Mouse (Mus musculus) adrenal gland, postnatal 10 days (tissue): ENCODE measurements at regions not wholly inside any gene's neighbourhood (a gene's known extent, or its start where the extent isn't known, plus 50 kb on each side); places are given as distances from the start of the nearest gene placed in this dataset.

ENCODE experiments used
- DNase-seq: peaks from one replicate; pipeline ENCODE4 v3.0.0; 2021; ENCODE audit warnings: mixed read lengths

- no peak for DNase-seq
These were observed 99.7 kb upstream of the Arid5b start for GRCm38 (mm10) chr10:68378212-68378611.

DNA sequence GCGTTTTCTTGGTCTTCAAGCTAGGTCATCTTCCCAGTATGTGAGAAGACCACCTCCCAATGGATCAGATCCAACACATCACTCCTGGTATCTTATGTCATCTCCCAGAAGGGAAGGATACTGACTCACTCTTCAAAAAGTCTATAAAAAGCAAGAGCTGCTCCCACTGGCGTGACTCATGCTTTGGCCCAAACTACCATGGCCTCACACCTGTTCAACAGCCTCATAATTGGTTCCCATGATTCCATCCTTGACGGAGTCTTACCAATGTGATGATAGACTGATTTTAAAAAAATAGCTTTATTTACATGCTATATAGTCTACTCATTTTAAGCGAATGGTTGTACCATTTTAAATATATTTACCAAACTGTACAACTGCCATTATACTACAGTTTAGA lies 98.9 kb upstream of the Arid5b start:
- DNase-seq = no peak

GRCm38 (mm10) chr10:68373875-68374274 lies 95.3 kb upstream of the Arid5b start:
- DNase-seq = no peak

- no peak for DNase-seq
These were observed 93.2 kb upstream of the Arid5b start for GRCm38 (mm10) chr10:68371785-68372184.

- no peak for DNase-seq
These were observed 92.4 kb upstream of the Arid5b start for GRCm38 (mm10) chr10:68370986-68371385.

GRCm38 (mm10) chr10:68366796-68367195 lies 88.3 kb upstream of the Arid5b start:
- DNase-seq = no peak

GRCm38 (mm10) chr10:68360765-68361483 lies 82.4 kb upstream of the Arid5b start:
- DNase-seq = no peak

- no peak for DNase-seq
These were observed 80.6 kb upstream of the Arid5b start for GRCm38 (mm10) chr10:68359135-68359534.

GRCm38 (mm10) chr10:68356973-68357372 lies 78.4 kb upstream of the Arid5b start:
- DNase-seq = peak; percentile 25

DNA sequence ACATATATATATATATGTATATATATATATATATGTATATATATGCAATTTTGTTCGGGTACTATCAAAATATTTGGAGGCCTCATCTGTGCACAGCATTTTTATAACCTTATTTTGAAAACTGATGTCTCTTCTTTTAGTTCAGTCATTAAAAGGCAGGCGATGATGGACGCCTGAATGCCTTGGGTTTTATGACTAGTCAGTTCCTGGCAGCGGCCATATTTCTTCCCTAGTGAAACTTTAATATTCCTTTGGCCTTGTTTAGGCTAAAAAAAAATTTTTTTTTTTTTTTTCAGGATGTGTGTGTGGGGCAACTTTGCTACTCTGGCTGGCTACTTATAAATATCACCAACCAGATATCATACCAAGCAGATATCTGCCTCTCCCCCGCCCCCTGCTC lies 78.0 kb upstream of the Arid5b start:
- no peak for DNase-seq

DNA sequence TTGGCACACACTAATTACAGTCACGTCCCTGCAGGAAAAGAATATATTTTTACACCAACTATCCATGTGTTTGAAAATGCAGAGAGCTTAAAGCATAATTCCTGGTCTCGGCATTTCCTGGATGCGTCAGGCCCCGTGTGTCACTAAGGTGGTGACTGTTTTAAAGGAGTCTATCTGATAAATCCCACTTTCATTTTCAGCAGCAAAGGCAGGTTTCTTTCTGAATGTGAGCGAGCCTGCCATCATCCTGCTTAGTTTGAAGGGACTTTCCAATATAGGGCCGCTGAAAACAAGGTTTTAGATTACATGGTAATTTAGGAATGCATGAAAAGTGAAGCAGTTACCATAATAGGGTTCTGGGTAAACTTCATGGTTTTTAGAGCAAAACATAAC lies 77.5 kb upstream of the Arid5b start:
- peak; percentile 28 for DNase-seq

DNA sequence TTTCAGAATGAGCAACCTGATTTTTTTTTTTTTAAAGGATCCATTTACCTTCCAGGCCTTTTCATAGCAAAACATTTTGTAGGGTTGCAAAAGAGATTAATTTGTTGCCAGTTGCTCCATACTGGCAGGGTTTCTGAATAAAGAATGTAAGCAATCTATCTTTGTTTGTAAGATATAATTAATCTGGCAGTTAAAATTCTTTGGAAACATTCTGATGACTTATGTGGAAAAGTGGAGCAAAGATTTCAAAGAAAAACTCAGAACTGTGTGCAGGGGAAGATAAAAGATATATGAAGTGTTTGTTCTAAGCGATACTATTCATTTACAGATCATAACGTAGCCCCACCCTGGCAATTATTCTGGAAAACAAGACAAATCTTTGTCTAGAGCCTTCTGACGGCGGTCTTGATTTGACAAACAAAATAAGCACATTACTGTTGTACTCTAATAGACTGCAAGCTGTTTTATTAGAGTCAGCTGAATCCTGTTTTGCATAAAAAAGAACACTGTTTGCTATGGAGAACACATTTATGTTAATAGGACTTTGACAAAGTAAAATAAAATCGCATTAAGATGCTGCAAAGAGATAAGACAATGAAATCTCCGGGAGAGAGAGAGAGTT lies 77.0 kb upstream of the Arid5b start:
- DNase-seq = no peak

GRCm38 (mm10) chr10:68354335-68355231 lies 76.0 kb upstream of the Arid5b start:
- DNase-seq = peak; percentile 73

DNA sequence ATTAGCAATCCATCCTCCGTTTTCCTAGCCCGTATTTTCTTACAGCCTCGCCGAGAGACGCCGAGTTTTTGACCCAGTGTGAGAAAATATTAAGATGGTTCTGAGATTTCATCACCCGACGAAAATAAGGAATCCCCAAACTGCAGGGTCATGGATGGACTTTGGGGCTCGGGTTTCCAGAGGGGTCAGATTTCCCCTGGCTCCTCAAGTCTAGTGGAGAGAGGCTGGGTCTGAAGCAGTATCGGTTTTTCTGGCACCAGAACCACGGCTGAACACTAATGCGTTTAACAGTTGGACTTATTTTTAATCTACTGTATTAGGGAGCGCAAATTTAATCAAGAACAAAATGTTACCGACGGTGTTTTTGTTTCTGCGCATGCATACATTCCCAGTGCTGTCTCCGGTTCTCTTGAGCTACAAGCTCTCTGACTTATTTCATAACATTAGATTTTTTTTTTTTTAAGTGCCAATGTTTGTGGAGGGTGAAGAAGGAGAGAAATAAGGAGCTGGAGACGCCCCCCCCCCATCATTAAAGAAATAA lies 75.2 kb upstream of the Arid5b start:
- peak; percentile 26 for DNase-seq

GRCm38 (mm10) chr10:68351841-68352555 lies 73.5 kb upstream of the Arid5b start:
- no peak for DNase-seq

- DNase-seq = no peak
These were observed 72.9 kb upstream of the Arid5b start for GRCm38 (mm10) chr10:68351441-68351840.

- no peak for DNase-seq
These were observed 72.3 kb upstream of the Arid5b start for GRCm38 (mm10) chr10:68350798-68351197.

DNA sequence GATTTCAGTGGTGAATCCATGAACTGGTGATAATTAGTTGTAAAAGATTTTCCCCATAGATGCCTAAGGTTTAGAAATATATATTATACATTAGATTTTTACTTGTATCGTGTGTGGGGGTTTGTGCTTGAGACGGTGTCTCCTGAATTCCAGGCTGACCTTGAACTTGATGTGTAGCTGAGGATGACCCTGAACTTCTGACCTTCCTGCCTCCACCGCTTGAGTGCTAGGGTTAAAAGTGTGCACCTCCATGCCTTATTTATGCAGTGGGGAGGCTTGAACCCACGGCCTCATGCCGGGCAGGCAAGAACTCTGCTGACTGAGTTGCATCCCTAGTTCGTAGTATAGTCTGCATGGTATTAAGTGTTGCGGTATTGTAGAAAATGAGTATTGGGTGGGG lies 69.3 kb upstream of the Arid5b start:
- DNase-seq = no peak

- no peak for DNase-seq
These were observed 66.6 kb upstream of the Arid5b start for GRCm38 (mm10) chr10:68344991-68345720.

DNA sequence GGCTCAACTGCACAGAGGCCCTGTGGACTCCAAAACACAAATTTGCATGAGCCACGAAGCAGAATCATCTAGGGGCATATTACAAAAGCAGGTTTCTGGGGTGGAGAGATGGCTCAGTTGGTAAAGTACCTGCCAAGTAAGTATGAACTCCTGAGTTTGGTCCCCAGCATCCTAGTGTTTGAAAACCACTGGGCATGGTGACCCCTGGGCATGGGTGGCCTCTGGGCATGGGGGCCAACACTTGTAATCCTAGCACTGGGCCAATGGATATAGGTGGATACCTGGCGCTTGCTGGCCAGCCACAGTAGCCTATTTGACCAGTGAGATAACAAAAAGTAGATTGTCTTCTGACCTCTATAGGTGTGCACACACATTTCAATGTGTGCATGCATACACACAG lies 65.7 kb upstream of the Arid5b start:
- DNase-seq = no peak

DNA sequence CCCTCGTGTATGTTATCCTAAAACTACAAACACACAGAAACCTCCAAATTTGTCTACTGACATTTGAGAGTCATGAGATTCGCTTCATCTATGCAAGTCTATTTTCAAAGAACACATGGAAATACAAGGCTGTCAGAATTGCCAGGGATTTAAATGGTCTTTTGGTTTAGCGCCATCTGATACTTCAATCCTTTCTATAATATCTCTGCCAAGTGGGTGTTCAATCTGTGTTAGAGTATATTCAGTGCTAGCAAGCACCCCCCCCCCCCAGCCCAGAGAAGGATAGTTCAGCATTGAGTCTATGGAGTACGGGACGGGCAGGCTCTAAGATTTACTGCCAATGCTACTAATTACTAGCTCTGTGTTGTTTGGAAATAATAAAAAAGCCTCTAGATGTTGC lies 55.5 kb upstream of the Arid5b start:
- no peak for DNase-seq
